Mouse (Mus musculus): ENCODE measurements at regions not wholly inside any gene's neighbourhood (a gene's known extent, or its start where the extent isn't known, plus 50 kb on each side); places are given as distances from the start of the nearest gene placed in this dataset.

DNA sequence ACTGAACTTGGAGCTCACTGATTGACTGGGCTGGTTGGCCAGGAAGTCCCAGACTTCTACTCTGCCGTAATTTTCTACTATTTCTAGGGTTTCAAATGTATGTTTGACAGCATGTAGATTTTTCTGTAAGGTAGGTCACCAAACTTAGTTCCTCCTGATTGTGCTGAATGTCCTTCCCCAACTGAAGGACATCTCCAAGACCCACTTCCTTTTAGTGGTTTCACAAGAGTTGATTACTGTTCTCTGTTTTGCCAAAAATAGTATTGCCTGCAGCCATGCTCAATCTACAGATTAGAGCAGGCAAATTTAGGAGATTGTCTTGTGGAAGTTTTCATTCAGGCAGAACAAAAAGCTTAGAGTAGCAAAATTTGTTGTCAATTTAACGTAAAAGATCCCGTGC lies 396.7 kb upstream of the Slc8a1 start:
- no peak for TF ChIP-seq CTCF (IDR thresholded peaks at IDR 0.05)
- TF ChIP-seq EP300 (IDR thresholded peaks at IDR 0.05), result no peak

Measured in lung, postnatal 0 days (tissue).